Mouse (Mus musculus) hindbrain, postnatal 0 days (tissue): ENCODE data around the gene Aox2. TPM values are rescaled to one million over a fixed set of nuclear protein-coding genes. Genes with fewer than 3 reads are reported as not detected.

ENCODE experiments used
- ATAC-seq: fragments of 200-750 bp; cut with Nextera tagmentation; 2 replicates; pipeline ENCODE4 v1.8.0; 2017; ENCODE audit warnings: mild to moderate bottlenecking, moderate TSS enrichment, moderate library complexity
- DNase-seq: peaks from one replicate; pipeline ENCODE4 v3.0.0-alpha.2; 2015; ENCODE audit warnings: low spot score
- H3K27ac ChIP-seq: fragments of 300-500 bp; sonication (generic); 2 replicates; pipeline ENCODE4 v1.5.1; 2014; ENCODE audit warnings: mild to moderate bottlenecking
- H3K27me3 ChIP-seq: fragments of 300-500 bp; sonication (generic); 2 replicates; pipeline ENCODE4 v1.6.1; 2014; ENCODE audit warnings: low read length, mixed read lengths; ENCODE audit not compliant: insufficient read depth
- H3K36me3 ChIP-seq: fragments of 300-500 bp; sonication (generic); 2 replicates; pipeline ENCODE4 v1.6.1; 2014; ENCODE audit warnings: low read length, mixed read lengths; ENCODE audit not compliant: insufficient read depth
- H3K4me1 ChIP-seq: fragments of 300-500 bp; sonication (generic); 2 replicates; pipeline ENCODE4 v1.6.1; 2014; ENCODE audit warnings: antibody characterized with exemption, low read length, mixed read lengths; ENCODE audit not compliant: insufficient read depth
- H3K4me2 ChIP-seq: fragments of 300-500 bp; sonication (generic); 2 replicates; pipeline ENCODE4 v1.6.1; 2014; ENCODE audit warnings: low read depth, mild to moderate bottlenecking, low read length, moderate library complexity, mixed read lengths
- H3K4me3 ChIP-seq: fragments of 300-500 bp; sonication (generic); 2 replicates; pipeline ENCODE4 v1.5.1; 2014; ENCODE audit warnings: low read length
- H3K9ac ChIP-seq: fragments of 300-500 bp; sonication (generic); replicated peaks from 2 replicates; pipeline ENCODE4 v1.6.1; 2014; ENCODE audit warnings: mild to moderate bottlenecking, low read length, moderate library complexity, mixed read lengths
- H3K9me3 ChIP-seq: fragments of 300-500 bp; sonication (generic); 2 replicates; pipeline ENCODE4 v1.6.1; 2016; ENCODE audit warnings: low read length, mixed read lengths
- CTCF ChIP-seq: IDR thresholded peaks from 2 replicates; pipeline ENCODE4 v1.5.1; 2016; ENCODE audit warnings: antibody characterized with exemption, control low read depth, low read depth
- WGBS: fragments of 180-500 bp; shearing (Covaris S2); extraction: QIAGEN DNeasy Blood & Tissue Kit; methylation state at CpG from one replicate; pipeline ENCODE4 v1.1.7; 2014; 5-methylcytosine and 5-hydroxymethylcytosine counted together
- polyA plus RNA-seq: library from polyadenylated mRNA; unstranded; fragments of >200 nt; fragmentation: Nextera tagmentation; extraction: Ambion mirVana; gene quantifications from 2 replicates; pipeline ENCODE4 v1.2.1, GENCODE M21; 2015
- total RNA-seq: library from RNA; depleted of rRNA; stranded (reverse); fragments of >200 nt; gene quantifications from 2 replicates; pipeline ENCODE4 v1.2.3, GENCODE M21; 2014

Gene Aox2
- total and polyA plus RNA-seq, 2 experiments from 2014 or later = 0.03 TPM; not detected in 1

- no peak for DNase-seq
- no peaks in the 10 kb centered on the region for H3K27me3 ChIP-seq
- no peaks in the 10 kb centered on the region for H3K4me1 ChIP-seq
- WGBS = 82% methylated on average over 5 of the region's 5 CpGs
- no peak for ATAC-seq
- no peaks in the 10 kb centered on the region for H3K9me3 ChIP-seq
- peaks cover 52% of the 10 kb centered on the region for H3K36me3 ChIP-seq
- no peak overlapping the region for H3K9ac ChIP-seq
- no peak overlapping the region for H3K27ac ChIP-seq
- no peak overlapping the region for H3K4me3 ChIP-seq
- H3K4me2 ChIP-seq = no peak overlapping the region
- no peak for TF ChIP-seq CTCF
Observed at GRCm38 (mm10) chr1:58409553-58410197, 131.5 kb downstream of the Aox2 start.

- DNase-seq (no peak), ATAC-seq (no peak)
- WGBS = 80% methylated on average over 3 of the region's 3 CpGs
- no peak overlapping the region for H3K27ac ChIP-seq
- no peak overlapping the region for H3K4me2 ChIP-seq
- no peak overlapping the region for H3K9ac ChIP-seq
- no peak for TF ChIP-seq CTCF
- no peaks in the 10 kb centered on the region for H3K9me3 ChIP-seq
- H3K4me1 ChIP-seq = no peaks in the 10 kb centered on the region
- H3K4me3 ChIP-seq = no peak overlapping the region
- H3K27me3 ChIP-seq = no peaks in the 10 kb centered on the region
- H3K36me3 ChIP-seq = peaks cover 57% of the 10 kb centered on the region
Observed at GRCm38 (mm10) chr1:58410198-58410588, 132.1 kb downstream of the Aox2 start.

DNA sequence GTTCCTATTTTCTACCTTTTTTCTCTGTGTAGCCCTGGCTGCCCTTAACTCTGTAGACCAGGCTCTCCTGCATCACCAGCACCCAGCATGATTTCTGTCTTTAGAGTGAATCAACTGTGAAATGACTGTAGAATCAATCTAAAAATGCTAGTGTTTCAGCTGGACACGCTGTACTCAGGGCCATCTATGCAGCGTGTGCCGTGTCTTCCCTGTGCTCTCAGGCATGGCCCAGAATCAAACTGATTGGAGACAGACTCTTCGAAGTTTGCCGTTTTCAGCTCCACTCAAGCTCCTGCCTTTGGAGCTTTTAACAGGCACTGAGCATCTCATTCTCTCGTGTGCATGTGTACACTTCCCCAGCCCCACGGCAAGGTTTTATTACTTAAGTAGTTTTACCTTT, 132.7 kb downstream of the Aox2 start:
- Histone ChIP-seq H3K27ac (no peak overlapping the region), H3K27me3 (no peaks in the 10 kb centered on the region), H3K36me3 (peaks cover 59% of the 10 kb centered on the region), H3K4me1 (no peaks in the 10 kb centered on the region), H3K9me3 (no peaks in the 10 kb centered on the region), H3K9ac (no peak overlapping the region), H3K4me2 (no peak overlapping the region), H3K4me3 (no peak overlapping the region)
- no peak for DNase-seq
- no peak for ATAC-seq
- 90% methylated on average over 7 of the region's 7 CpGs for WGBS
- TF ChIP-seq CTCF = no peak

GRCm38 (mm10) chr1:58415442-58415841, 137.3 kb downstream of the Aox2 start:
- WGBS = 23% methylated on average over 1 of the region's 1 CpGs
- DNase-seq (no peak), ATAC-seq (no peak)

DNA sequence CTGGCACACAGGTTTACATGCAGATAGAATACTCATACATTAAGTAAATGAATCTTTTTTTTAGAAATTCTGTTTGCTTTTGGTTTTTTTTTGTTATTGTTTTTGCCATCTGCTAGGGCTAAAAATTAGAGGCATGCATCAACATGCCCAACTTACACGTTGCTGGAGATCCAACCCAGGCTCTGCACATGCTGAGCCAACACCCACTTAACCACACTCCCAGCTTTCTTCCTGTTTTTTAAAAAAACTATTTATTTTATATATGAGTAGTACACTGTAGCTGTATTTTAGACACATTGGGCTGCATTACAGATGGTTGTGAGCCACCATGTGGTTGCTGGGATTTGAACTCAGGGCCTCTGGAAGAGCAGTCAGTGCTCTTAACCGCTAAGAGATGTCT, 137.9 kb downstream of the Aox2 start:
- no peak overlapping the region for H3K9ac ChIP-seq
- no peaks in the 10 kb centered on the region for H3K27me3 ChIP-seq
- no peak overlapping the region for H3K4me3 ChIP-seq
- no peak overlapping the region for H3K4me2 ChIP-seq
- TF ChIP-seq CTCF = no peak
- DNase-seq (no peak), ATAC-seq (no peak)
- no peaks in the 10 kb centered on the region for H3K4me1 ChIP-seq
- H3K9me3 ChIP-seq = no peaks in the 10 kb centered on the region
- H3K27ac ChIP-seq = no peak overlapping the region
- peaks cover 76% of the 10 kb centered on the region for H3K36me3 ChIP-seq
- WGBS = 83% methylated on average over 2 of the region's 2 CpGs

More at GRCm38 (mm10) chr1:58415442-58415841, 137.3 kb downstream of the Aox2 start:
- Histone ChIP-seq H3K4me2 (no peak overlapping the region), H3K9ac (no peak overlapping the region), H3K27ac (no peak overlapping the region), H3K27me3 (no peaks in the 10 kb centered on the region), H3K36me3 (peaks cover 79% of the 10 kb centered on the region), H3K4me1 (no peaks in the 10 kb centered on the region), H3K9me3 (no peaks in the 10 kb centered on the region), H3K4me3 (no peak overlapping the region)
- peak; percentile 41 for TF ChIP-seq CTCF

DNA sequence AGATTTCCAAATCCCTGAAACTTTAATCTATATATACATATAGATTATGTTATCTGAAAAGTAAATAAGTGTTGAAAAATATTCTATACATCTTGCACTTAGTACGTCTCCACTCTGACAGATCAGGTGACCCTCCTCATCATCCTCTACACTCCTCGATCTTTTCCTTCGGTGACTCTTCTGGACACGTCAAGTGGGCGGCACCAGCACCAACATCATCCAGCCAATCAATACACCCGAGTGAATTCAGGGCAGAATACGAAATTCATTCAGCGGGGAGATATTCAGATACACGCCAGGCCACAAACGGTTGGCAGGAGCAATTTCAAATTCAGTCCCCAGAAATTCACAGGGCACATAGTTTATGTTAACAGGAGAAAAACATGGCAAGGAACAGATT, 141.9 kb downstream of the Aox2 start:
- TF ChIP-seq CTCF = no peak
- no peaks in the 10 kb centered on the region for H3K9me3 ChIP-seq
- DNase-seq (no peak), ATAC-seq (no peak)
- H3K27ac ChIP-seq = no peak overlapping the region
- H3K36me3 ChIP-seq = peaks cover 45% of the 10 kb centered on the region
- WGBS = 82% methylated on average over 10 of the region's 10 CpGs
- H3K4me2 ChIP-seq = no peak overlapping the region
- H3K27me3 ChIP-seq = no peaks in the 10 kb centered on the region
- no peak overlapping the region for H3K4me3 ChIP-seq
- peaks cover 3% of the 10 kb centered on the region; the same call in 1 of the 2 replicates for H3K4me1 ChIP-seq
- no peak overlapping the region for H3K9ac ChIP-seq

DNA sequence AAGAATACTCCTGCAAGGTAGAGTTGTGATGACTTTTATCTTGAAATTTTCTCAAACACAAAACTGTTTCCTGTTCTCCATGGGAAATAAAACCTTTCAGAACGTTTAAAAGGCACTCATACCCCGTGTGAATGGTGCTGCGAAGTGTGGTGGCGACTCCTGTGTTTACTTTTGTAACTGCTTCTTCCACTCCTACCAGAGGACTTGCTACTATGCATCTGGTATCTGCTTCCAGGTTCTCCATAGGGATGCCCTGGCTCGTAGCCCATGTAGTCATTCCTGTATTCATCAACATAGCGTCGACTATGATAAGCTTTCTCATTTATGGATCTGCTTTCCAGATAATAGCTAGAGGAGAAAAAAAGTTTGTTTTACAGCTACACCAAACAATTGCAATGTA, 142.8 kb downstream of the Aox2 start:
- H3K4me2 ChIP-seq = peak overlapping the region; percentile 72; the same call in 1 of the 2 replicates
- peaks cover 3% of the 10 kb centered on the region; the same call in 1 of the 2 replicates for H3K4me1 ChIP-seq
- WGBS = 48% methylated on average over 7 of the region's 7 CpGs
- ATAC-seq (no peak), DNase-seq (peak; percentile 20)
- no peak overlapping the region for H3K4me3 ChIP-seq
- TF ChIP-seq CTCF = no peak
- H3K9ac ChIP-seq = no peak overlapping the region
- no peak overlapping the region for H3K27ac ChIP-seq
- H3K36me3 ChIP-seq = peaks cover 41% of the 10 kb centered on the region
- H3K27me3 ChIP-seq = no peaks in the 10 kb centered on the region
- no peaks in the 10 kb centered on the region for H3K9me3 ChIP-seq
